Mouse (Mus musculus): ENCODE measurements around the gene Kif26b.
A peak's percentile ranks its signal among the peaks of the same experiment; 100 is the strongest.

Kif26b gene

GRCm38 (mm10) chr1:178912936-178913716, 384.2 kb downstream of the Kif26b start:
- no peak for DNase-seq (ENCODE audit: low spot score in 2 of 2)

GRCm38 (mm10) chr1:178915056-178915455, 386.1 kb downstream of the Kif26b start:
- DNase-seq (ENCODE audit: low spot score in 2 of 2): no peak

- no peak for DNase-seq (ENCODE audit: low spot score in 2 of 2)
These were observed 388.4 kb downstream of the Kif26b start for GRCm38 (mm10) chr1:178917194-178917902.

- DNase-seq (ENCODE audit: low spot score in 2 of 2): no peak
These were observed 395.7 kb downstream of the Kif26b start for GRCm38 (mm10) chr1:178924492-178925183.

- no peak for DNase-seq (ENCODE audit: low spot score in 2 of 2)
These were observed 400.6 kb downstream of the Kif26b start for GRCm38 (mm10) chr1:178929531-178929930.

- DNase-seq (ENCODE audit: low spot score in 2 of 2): no peak
These were observed 405.2 kb downstream of the Kif26b start for GRCm38 (mm10) chr1:178933953-178934637.

- DNase-seq (ENCODE audit: low spot score in 2 of 2): no peak
These were observed 407.5 kb downstream of the Kif26b start for GRCm38 (mm10) chr1:178936457-178936856.

GRCm38 (mm10) chr1:178936976-178937375, 408.1 kb downstream of the Kif26b start:
- DNase-seq (ENCODE audit: low spot score in 2 of 2): no peak

GRCm38 (mm10) chr1:178940353-178940752, 411.4 kb downstream of the Kif26b start:
- DNase-seq (ENCODE audit: low spot score in 2 of 2): no peak

- no peak for DNase-seq (ENCODE audit: low spot score in 2 of 2)
These were observed 413.5 kb downstream of the Kif26b start for GRCm38 (mm10) chr1:178942251-178942963.

- DNase-seq (ENCODE audit: low spot score in 2 of 2): no peak
These were observed 424.0 kb downstream of the Kif26b start for GRCm38 (mm10) chr1:178952910-178953309.

GRCm38 (mm10) chr1:178958641-178959040, 429.7 kb downstream of the Kif26b start:
- no peak for DNase-seq (ENCODE audit: low spot score in 2 of 2)

- peak; percentile 49 to 77 for DNase-seq (ENCODE audit: low spot score in 2 of 2)
These were observed 431.2 kb downstream of the Kif26b start for GRCm38 (mm10) chr1:178960015-178960559.

GRCm38 (mm10) chr1:178961661-178962060, 432.7 kb downstream of the Kif26b start:
- DNase-seq (ENCODE audit: low spot score in 2 of 2): no peak

GRCm38 (mm10) chr1:178972055-178972454, 443.1 kb downstream of the Kif26b start:
- no peak for DNase-seq (ENCODE audit: low spot score in 2 of 2)

GRCm38 (mm10) chr1:178978617-178979245, 449.8 kb downstream of the Kif26b start:
- DNase-seq (ENCODE audit: low spot score in 2 of 2): no peak

GRCm38 (mm10) chr1:178980185-178980584, 451.3 kb downstream of the Kif26b start:
- DNase-seq (ENCODE audit: low spot score in 2 of 2): no peak

- no peak for DNase-seq (ENCODE audit: low spot score in 2 of 2)
These were observed 452.7 kb downstream of the Kif26b start for GRCm38 (mm10) chr1:178981641-178982040.

- DNase-seq (ENCODE audit: low spot score in 2 of 2): no peak
These were observed 459.3 kb downstream of the Kif26b start for GRCm38 (mm10) chr1:178988176-178988575.

Data from frontal cortex, postnatal 10 days (tissue).